Mouse (Mus musculus) R1 (cell line): Measurements from ENCODE around the gene Olfr1262.

ENCODE experiments used
- DNase-seq: peaks from one replicate; pipeline ENCODE4 v3.0.0-alpha.2; 2018; ENCODE audit warnings: low read depth, low spot score

The Olfr1262 gene

GRCm38 (mm10) chr2:89999845-90000244 is at the start of gene Olfr1262:
Gene Olfr1262, plus strand, starts transcription at chr2:90000145.
- no peak for DNase-seq

GRCm38 (mm10) chr2:89974184-89974583 is 25.8 kb upstream of the Olfr1262 start, which contains the start of gene Olfr1260:
Gene Olfr1260, plus strand, starts transcription at chr2:89974340.
- DNase-seq: no peak

GRCm38 (mm10) chr2:89977709-89978108 is 22.2 kb upstream of the Olfr1262 start:
- no peak for DNase-seq

GRCm38 (mm10) chr2:89990921-89991320 is 9.0 kb upstream of the Olfr1262 start, which contains the start of gene Olfr1261:
Gene Olfr1261, plus strand, starts transcription at chr2:89991221.
- DNase-seq: no peak

GRCm38 (mm10) chr2:90011831-90012230 is 11.9 kb downstream of the Olfr1262 start, which contains the start of gene Olfr1263:
Gene Olfr1263, plus strand, starts transcription at chr2:90012131.
- no peak for DNase-seq

- DNase-seq: no peak
Observed at GRCm38 (mm10) chr2:90025477-90025876, 25.5 kb downstream of the Olfr1262 start, which contains the start of gene Olfr1264. Gene Olfr1264, minus strand, starts transcription at chr2:90025577.

- no peak for DNase-seq
Observed at GRCm38 (mm10) chr2:90035037-90035436, 35.1 kb downstream of the Olfr1262 start, which contains the start of gene Olfr1265. Gene Olfr1265, plus strand, starts transcription at chr2:90035337.
